Mouse (Mus musculus) embryonic stem cell, embryonic (primary cell): ENCODE measurements around the gene Mss51.

Experiments
- CTCF ChIA-PET, 4 experiments: fragments of 300-600 bp in 2 of 4; fragments of 350-600 bp in 2 of 4; sonication (Branson Sonifier 250); formaldehyde crosslinking; loops; one replicate each; lab custom pipeline; 2022; ENCODE audit warnings: inconsistent platforms in 2 of 4; lab: Charles Lee
- POLR2A ChIA-PET, 4 experiments: fragments of 300-600 bp in 2 of 4; fragments of 350-600 bp in 2 of 4; sonication (Branson Sonifier 250); formaldehyde crosslinking; loops; one replicate each; lab custom pipeline; 2022; ENCODE audit warnings: antibody characterized with exemption in 4 of 4, inconsistent platforms in 1 of 4; lab: Charles Lee

Gene Mss51

GRCm38 (mm10) chr14:20496603-20497002, at the start of gene Mss51:
Mss51 (minus strand) TSS chr14:20496901.
- POLR2A ChIA-PET = interaction anchor here in 1 of 4 experiments (0.7 kb wide), 1 partner anchor 14 kb away, joined by 6 read pairs; no protein-coding TSS in a partner anchor
- CTCF ChIA-PET = no interaction called here

DNA sequence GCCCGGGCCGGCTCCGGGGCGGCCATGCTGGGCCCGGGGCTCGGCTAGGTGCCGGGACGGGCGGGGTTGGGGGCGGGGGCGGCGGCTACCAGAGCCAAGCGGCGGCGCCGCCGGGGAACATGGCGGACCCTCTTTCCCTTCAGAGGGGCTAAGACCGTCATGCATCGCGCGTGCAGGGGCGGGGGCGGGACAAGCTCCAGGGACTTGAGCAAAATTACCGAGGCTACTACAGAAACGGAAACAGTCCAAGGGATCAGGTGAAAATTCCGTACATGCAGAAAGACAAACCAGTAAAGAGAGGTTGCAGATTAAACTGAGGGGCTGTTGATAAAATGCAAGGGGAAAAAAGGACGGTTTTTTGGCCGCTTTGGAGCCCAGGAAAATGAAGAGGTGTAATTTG, 49.7 kb upstream of the Mss51 start, which contains the start of gene Ppp3cb:
Ppp3cb (minus strand) TSS at position 159 of the 400 bp plus-strand sequence.
- ChIA-PET POLR2A (interaction anchor here (0.5 to 4.2 kb wide), 65 partner anchors 10 to 506 kb away, joined by 3 to 50 read pairs (median 5); partner anchors contain the start of genes Anxa7 (in 3 of the 4), Sec24c (in 3 of the 4), Usp54 (in 3 of the 4) and Adk (in 2 of the 4)), CTCF (interaction anchor here in 3 of 4 experiments (0.5 to 1.8 kb wide), 5 partner anchors 66 to 168 kb away, joined by 3 to 5 read pairs (median 3); partner anchors contain the start of gene Anxa7 (in 1 of the 3))

- ChIA-PET POLR2A (interaction anchor here (0.7 to 4.2 kb wide), 64 partner anchors 8 to 507 kb away, joined by 3 to 50 read pairs (median 5); partner anchors contain the start of genes Anxa7 (in 3 of the 4), Sec24c (in 3 of the 4), Usp54 (in 3 of the 4) and Adk (in 2 of the 4)), CTCF (interaction anchor here (0.6 to 1.8 kb wide), 9 partner anchors 11 to 258 kb away, joined by 3 to 7 read pairs (median 4); no protein-coding TSS in a partner anchor)
Measured at GRCm38 (mm10) chr14:20545529-20546331, 49.0 kb upstream of the Mss51 start.

DNA sequence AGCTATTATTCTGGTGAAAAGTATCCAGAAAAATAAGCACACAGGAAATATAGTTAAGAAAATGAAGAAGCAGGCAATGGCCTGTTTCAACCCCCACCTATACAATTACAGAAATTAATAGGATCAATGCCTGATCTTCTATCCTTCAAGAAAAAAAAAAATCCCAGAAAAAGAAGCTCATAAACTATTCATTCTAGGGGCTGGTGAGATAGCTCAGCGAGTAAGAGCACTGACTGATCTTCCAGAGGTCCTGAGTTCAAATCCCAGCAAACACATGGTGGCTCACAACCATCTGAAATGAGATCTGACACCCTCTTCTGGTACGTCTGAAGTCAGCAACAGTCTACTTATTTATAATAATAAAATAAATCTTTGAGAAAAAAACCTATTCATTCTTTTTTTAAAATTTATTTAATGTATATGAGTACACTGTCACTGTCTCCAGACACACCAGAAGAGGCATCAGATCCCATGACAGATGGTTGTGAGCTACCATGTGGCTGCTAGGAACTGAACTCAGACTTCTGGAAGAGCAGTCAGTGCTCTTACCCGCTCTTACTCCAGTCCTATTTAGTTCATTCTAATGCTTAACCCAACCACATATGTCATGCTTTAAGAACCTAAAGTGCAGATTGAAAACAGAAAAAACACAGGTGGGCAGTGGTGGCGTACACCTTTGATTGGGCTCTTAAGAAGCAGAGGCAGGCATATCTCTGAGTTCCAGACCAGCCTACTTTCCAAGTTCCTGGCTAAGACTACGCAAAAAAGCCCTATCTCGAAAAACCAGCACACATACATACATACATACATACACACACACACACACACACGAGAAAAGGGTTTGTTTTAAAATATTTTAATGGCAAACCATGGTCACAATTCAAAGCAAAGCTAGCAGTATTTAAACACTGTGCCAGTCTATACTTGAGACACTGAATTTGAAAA, 48.0 kb upstream of the Mss51 start:
- ChIA-PET CTCF (interaction anchor here in 3 of 4 experiments (0.6 to 1.8 kb wide), 6 partner anchors 10 to 205 kb away, joined by 3 to 7 read pairs (median 4); no protein-coding TSS in a partner anchor), POLR2A (interaction anchor here in 3 of 4 experiments (0.5 to 4.2 kb wide), 42 partner anchors 9 to 507 kb away, joined by 3 to 50 read pairs (median 4); partner anchors contain the start of genes Anxa7 (in 2 of the 3), Sec24c (in 2 of the 3), Usp54 (in 2 of the 3) and Adk (in 1 of the 3))

DNA sequence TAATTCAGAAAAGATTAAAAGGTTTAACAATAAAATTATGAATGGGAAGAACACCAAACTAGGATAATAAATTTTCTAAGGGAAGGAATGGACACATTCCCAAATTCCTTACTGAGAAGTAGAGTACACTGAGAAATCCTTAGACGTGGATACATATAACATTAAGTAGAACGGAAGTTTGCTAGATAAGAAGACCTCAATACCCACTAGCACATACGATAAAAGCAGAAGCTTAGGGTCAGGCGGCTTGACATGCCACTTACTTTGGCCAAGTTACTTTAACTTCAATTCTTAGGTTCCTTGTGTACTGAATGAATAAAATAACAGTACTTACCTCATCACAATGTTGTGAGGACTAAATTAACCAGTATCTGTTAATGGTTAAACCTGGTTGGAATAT, 32.9 kb upstream of the Mss51 start:
- ChIA-PET POLR2A (interaction anchor here in 2 of 4 experiments (0.6 to 1.5 kb wide), 4 partner anchors 12 to 399 kb away, joined by 3 to 6 read pairs (median 4); partner anchors contain the start of genes Ppp3cb (in 1 of the 2) and Vcl (in 1 of the 2)), CTCF (no interaction called here)

GRCm38 (mm10) chr14:20520179-20520578, 23.5 kb upstream of the Mss51 start:
- CTCF ChIA-PET = no interaction called here
- POLR2A ChIA-PET = no interaction called here

DNA sequence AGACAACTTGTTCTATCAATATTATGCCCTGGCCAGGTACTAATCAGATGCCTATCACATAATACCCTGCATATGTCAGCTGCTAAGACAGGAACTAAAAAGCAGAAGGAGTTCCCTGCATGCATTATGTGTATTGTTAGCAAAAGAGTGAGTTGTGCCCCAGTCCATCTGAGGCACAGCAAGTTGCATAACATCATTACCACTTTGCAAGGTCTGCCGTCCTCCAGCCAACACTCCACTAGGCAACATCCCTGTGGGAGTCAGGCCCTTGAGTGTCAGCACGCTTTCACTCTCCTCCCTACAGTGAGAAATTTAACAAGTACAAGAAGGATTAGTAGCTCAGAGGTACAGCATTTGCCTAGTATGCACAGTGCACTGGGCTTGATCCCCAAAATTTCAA, 11.7 kb upstream of the Mss51 start:
- ChIA-PET CTCF (no interaction called here), POLR2A (interaction anchor here in 1 of 4 experiments (0.5 to 2.4 kb wide), 2 partner anchors 10 to 82 kb away, joined by 5 to 7 read pairs; no protein-coding TSS in a partner anchor)

- ChIA-PET CTCF (no interaction called here), POLR2A (no interaction called here)
Measured at GRCm38 (mm10) chr14:20502966-20503365, 6.3 kb upstream of the Mss51 start.

DNA sequence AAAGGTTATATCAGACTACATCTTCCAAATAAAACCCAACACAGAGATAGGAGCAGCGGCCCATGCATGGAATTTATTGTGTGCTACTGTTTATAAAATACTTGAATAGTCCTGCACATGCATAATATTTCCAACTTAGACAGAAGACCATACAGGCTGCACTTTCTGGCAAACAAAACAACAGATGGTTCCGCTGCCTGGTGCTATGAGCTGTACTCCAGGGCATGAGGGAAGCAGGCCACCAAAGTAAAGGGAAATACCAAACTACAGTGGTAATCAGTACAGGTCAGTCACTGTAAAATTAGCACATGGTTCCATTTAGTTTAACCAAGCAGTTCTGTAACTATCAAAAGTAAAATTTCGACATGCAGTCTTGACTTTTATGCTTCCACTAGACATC, 3.3 kb upstream of the Mss51 start:
- CTCF ChIA-PET = no interaction called here
- POLR2A ChIA-PET = no interaction called here

DNA sequence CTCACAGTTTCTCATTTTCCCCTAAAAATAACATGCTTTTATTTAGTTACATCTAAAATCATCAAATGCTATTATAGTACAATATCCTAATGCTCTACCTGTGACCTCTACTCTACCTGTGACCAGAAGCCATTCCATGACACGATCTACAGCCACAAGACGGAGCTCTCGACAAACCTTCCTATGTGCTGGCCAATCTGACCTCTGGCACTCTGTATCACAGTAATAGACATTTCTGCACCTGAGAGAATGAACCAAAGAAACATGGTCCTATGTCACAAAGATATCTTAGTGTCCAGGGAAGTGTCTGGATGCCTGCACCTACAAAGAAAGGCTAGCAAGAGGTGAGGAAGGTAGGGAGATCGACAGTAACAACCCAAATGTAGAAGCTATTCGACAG, 10.7 kb downstream of the Mss51 start:
- POLR2A ChIA-PET = interaction anchor here in 1 of 4 experiments (0.8 to 1.3 kb wide), 2 partner anchors 17 to 154 kb away, joined by 3 to 4 read pairs; no protein-coding TSS in a partner anchor
- CTCF ChIA-PET = no interaction called here

- ChIA-PET CTCF (interaction anchor here in 3 of 4 experiments (0.6 to 1.3 kb wide), 3 partner anchors 142 to 284 kb away, joined by 3 read pairs; no protein-coding TSS in a partner anchor), POLR2A (interaction anchor here in 2 of 4 experiments (0.5 to 5.4 kb wide), 25 partner anchors 9 to 623 kb away, joined by 3 to 50 read pairs (median 3); partner anchors contain the start of genes Ppp3cb (in 2 of the 2), Cfap70 (in 1 of the 2), Mss51 (in 1 of the 2) and Sec24c (in 1 of the 2))
Measured at GRCm38 (mm10) chr14:20482051-20482751, 14.5 kb downstream of the Mss51 start.

DNA sequence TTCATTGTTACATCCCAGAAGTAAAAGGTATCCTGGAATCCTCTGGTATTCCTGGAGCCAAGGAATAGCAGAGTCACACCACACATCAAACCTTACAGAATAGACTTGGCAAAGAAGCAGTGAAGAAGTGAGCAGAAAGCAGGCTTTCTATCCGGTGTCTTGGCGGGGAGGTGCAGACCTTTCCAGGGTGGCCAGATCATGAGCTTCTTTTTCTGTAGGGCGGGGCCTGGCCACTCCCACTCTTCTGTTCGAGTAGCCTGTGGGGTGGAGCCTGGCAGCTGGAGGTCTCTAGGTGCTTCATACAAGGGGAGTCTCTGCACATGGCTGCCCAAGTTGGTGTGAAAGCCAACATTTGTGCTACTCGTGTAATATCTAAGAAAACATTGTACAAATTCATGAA, 15.5 kb downstream of the Mss51 start:
- POLR2A ChIA-PET = interaction anchor here in 3 of 4 experiments (0.6 to 5.4 kb wide), 20 partner anchors 20 to 572 kb away, joined by 3 to 50 read pairs (median 4); partner anchors contain the start of genes Cfap70 (in 2 of the 3), Ppp3cb (in 2 of the 3), Sec24c (in 2 of the 3) and Adk (in 1 of the 3)
- CTCF ChIA-PET = interaction anchor here in 1 of 4 experiments (0.6 to 1.3 kb wide), 3 partner anchors 84 to 191 kb away, joined by 3 to 5 read pairs (median 3); no protein-coding TSS in a partner anchor

DNA sequence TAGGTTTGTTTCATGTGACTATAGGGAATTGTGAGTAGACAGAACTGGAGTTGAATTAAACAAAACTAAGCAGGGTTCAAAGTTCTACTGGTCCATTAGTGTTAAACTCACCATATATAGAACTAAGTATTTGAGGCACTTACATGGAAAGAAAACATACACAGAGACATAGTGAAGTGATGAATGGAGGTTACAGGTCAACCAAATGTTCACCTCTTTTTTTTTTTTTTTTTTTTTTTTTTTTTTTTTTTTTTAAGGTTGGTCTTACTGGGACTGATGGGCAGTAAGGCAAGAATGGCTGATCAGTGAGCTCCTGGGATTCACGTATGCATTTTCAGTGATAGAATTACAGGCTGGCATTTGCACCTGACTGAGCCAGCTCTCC, 16.5 kb downstream of the Mss51 start:
- ChIA-PET CTCF (interaction anchor here in 3 of 4 experiments (0.5 to 1.6 kb wide), 14 partner anchors 66 to 366 kb away, joined by 3 to 9 read pairs (median 3); partner anchors contain the start of genes Mrps16 (in 1 of the 3) and Ppp3cb (in 1 of the 3)), POLR2A (interaction anchor here (0.6 to 5.4 kb wide), 59 partner anchors 8 to 572 kb away, joined by 3 to 50 read pairs (median 5); partner anchors contain the start of genes Ppp3cb (in 3 of the 4), Sec24c (in 3 of the 4), Cfap70 (in 2 of the 4) and Adk (in 1 of the 4))

- POLR2A ChIA-PET = interaction anchor here in 3 of 4 experiments (0.6 to 5.4 kb wide), 67 partner anchors 8 to 573 kb away, joined by 3 to 50 read pairs (median 5); partner anchors contain the start of genes Cfap70 (in 3 of the 3), Ppp3cb (in 3 of the 3), Sec24c (in 3 of the 3) and Adk (in 1 of the 3)
- CTCF ChIA-PET = interaction anchor here in 3 of 4 experiments (0.6 to 1.6 kb wide), 13 partner anchors 67 to 365 kb away, joined by 3 to 6 read pairs (median 3); partner anchors contain the start of genes Mrps16 (in 1 of the 3) and Ppp3cb (in 1 of the 3)
Measured at GRCm38 (mm10) chr14:20479291-20480194, 17.2 kb downstream of the Mss51 start, which contains the start of gene Anxa7. Anxa7 (minus strand) TSS chr14:20480133.

DNA sequence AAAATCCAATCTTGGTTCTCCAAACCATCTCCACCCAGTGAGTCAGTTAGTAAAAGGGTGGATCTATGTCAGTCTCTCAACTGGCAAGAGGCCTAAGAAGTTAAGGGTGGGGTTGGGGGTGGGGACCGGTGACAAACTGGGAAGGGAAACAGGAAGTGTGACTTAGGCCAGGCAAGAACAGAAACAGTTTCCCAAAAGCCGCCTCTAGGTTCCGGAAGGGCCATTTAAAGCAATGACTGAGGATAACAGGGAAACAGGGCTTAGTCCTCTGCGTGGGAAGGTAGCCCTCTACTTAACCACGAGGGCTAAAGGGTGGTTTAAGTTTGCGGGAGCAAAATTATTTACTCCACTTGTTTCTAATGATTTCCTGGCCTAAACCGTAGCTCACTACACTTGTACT, 17.9 kb downstream of the Mss51 start:
- CTCF ChIA-PET = interaction anchor here in 2 of 4 experiments (1.4 to 1.7 kb wide), 3 partner anchors 85 to 179 kb away, joined by 3 to 6 read pairs (median 3); no protein-coding TSS in a partner anchor

More for the DNA sequence above, 17.9 kb downstream of the Mss51 start:
- POLR2A ChIA-PET = interaction anchor here in 3 of 4 experiments (0.6 to 5.4 kb wide), 49 partner anchors 8 to 902 kb away, joined by 3 to 50 read pairs (median 5); partner anchors contain the start of genes Cfap70 (in 3 of the 3), Ppp3cb (in 2 of the 3), Sec24c (in 2 of the 3) and Dnajc9 (in 1 of the 3)
